Mouse (Mus musculus) forebrain, embryonic 14.5 days (tissue): ENCODE measurements at regions not wholly inside any gene's neighbourhood (a gene's known extent, or its start where the extent isn't known, plus 50 kb on each side); places are given as distances from the start of the nearest gene placed in this dataset.

Source experiments
- ATAC-seq: fragments of 200-750 bp; cut with Nextera tagmentation; 2 replicates; pipeline ENCODE4 v1.8.0; 2017; ENCODE audit warnings: mild to moderate bottlenecking, moderate library complexity
- DNase-seq: peaks from one replicate; pipeline ENCODE4 v3.0.0-alpha.2; 2015; ENCODE audit warnings: low spot score
- H3K27ac ChIP-seq: fragments of 300-500 bp; sonication (generic); 2 replicates; pipeline ENCODE4 v1.5.1; 2014; ENCODE audit warnings: low read depth, mild to moderate bottlenecking, control low read depth, low read length, moderate library complexity
- H3K27me3 ChIP-seq: fragments of 300-500 bp; sonication (generic); replicated peaks from 2 replicates; pipeline ENCODE4 v1.6.1; 2014; ENCODE audit warnings: low read length, control low read depth, mixed read lengths; ENCODE audit not compliant: control insufficient read depth, insufficient read depth
- H3K36me3 ChIP-seq: fragments of 300-500 bp; sonication (generic); 2 replicates; pipeline ENCODE4 v1.6.1; 2014; ENCODE audit warnings: low read length, control low read depth; ENCODE audit not compliant: control insufficient read depth, insufficient read depth
- H3K4me1 ChIP-seq: fragments of 300-500 bp; sonication (generic); 2 replicates; pipeline ENCODE4 v1.6.1; 2014; ENCODE audit warnings: antibody characterized with exemption, low read length, control low read depth; ENCODE audit not compliant: control insufficient read depth, insufficient read depth
- H3K4me2 ChIP-seq: fragments of 300-500 bp; sonication (generic); 2 replicates; pipeline ENCODE4 v1.6.1; 2014; ENCODE audit warnings: mild to moderate bottlenecking, control low read depth, low read length
- H3K4me3 ChIP-seq: fragments of 300-500 bp; sonication (generic); 2 replicates; pipeline ENCODE4 v1.5.1; 2014; ENCODE audit warnings: low read depth, low read length, control low read depth
- H3K9ac ChIP-seq: fragments of 300-500 bp; sonication (generic); 2 replicates; pipeline ENCODE4 v1.6.1; 2014; ENCODE audit warnings: mild to moderate bottlenecking, low read length, control low read depth, moderate library complexity
- H3K9me3 ChIP-seq: fragments of 300-500 bp; sonication (generic); replicated peaks from 2 replicates; pipeline ENCODE4 v1.6.1; 2016; ENCODE audit warnings: low read length, control low read depth, mixed read lengths; ENCODE audit not compliant: control insufficient read depth
- WGBS: fragments of 180-500 bp; shearing (Covaris S2); extraction: QIAGEN DNeasy Blood & Tissue Kit; methylation state at CpG from one replicate; pipeline ENCODE4 v1.1.7; 2014; 5-methylcytosine and 5-hydroxymethylcytosine counted together

DNA sequence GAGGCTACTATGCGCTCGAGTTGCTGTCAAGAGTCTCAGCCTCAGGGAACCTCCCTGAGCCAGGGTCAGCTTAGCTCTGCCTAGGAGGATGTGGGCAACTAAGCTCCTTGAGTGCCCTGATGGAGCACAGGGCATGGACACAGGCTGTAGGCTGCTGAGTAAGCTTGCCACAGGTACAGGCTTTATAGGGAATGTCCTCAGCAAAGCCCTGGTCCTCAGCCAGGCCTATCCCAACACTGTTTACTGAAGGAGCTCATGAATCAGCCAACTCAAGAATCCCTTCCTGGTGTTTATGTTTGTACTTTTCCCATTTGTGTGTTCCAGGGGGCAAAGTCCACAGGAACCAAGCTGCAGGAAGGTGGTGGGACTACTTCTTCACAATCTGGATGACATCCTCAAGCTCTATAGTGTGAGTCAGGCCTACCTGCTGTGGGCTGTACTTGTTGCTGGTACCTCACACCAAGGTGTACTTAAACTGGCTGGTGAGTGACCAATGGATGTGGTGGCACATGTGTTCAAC lies 72.1 kb upstream of the Six3 start:
- Histone ChIP-seq H3K27ac (no peak overlapping the region), H3K9me3 (no peaks in the 10 kb centered on the region), H3K9ac (no peak overlapping the region), H3K36me3 (no peaks in the 10 kb centered on the region), H3K4me2 (no peak overlapping the region), H3K27me3 (no peaks in the 10 kb centered on the region), H3K4me1 (no peaks in the 10 kb centered on the region), H3K4me3 (no peak overlapping the region)
- no peak for ATAC-seq
- 96% methylated on average over 2 of the region's 2 CpGs for WGBS
- no peak for DNase-seq

DNA sequence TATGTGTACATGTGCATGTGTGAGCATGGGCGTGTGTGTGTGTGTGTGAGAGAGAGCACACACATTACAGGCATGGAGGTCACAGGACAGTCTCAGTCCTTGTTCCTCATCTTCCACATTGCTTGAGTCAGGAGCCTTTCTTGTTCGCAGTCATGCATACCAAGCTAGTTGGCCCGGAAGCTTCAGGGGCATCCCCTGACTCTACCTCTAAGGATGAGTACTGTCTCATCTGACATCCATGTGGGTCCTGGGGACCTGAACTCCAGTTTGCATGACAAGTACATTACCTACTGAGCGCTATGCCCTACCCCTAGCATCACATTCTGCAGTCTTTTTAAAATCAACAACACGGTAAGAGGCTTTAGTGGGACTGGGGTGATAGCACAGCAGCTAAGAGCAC lies 65.3 kb upstream of the Six3 start:
- Histone ChIP-seq H3K9me3 (no peaks in the 10 kb centered on the region), H3K4me2 (no peak overlapping the region), H3K4me1 (no peaks in the 10 kb centered on the region), H3K36me3 (no peaks in the 10 kb centered on the region), H3K27ac (no peak overlapping the region), H3K27me3 (no peaks in the 10 kb centered on the region), H3K4me3 (no peak overlapping the region), H3K9ac (no peak overlapping the region)
- ATAC-seq (no peak), DNase-seq (no peak)
- WGBS = 86% methylated on average over 5 of the region's 5 CpGs

DNA sequence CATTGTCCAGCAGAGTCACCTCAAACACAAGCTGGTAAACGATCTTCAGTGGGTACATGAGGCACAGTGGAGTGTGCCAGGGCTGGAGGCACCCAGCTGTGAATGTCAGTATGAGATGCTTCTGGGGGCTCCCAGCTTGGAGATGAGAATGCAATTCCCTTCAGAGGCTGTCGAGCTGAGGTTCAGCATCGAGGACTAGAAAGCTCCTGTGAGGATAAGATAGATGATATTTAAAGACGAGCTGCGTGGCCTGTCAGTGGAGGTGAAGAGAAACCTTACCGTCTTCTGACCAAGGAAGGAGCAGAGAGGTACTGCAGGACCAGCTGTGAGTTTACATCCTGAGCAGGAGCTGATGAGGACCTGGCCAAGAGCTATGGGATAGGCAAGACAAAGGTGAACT lies 52.4 kb upstream of the Six3 start:
- Histone ChIP-seq H3K4me1 (no peaks in the 10 kb centered on the region), H3K9me3 (peaks cover 2% of the 10 kb centered on the region; the same call in 1 of the 2 replicates), H3K36me3 (no peaks in the 10 kb centered on the region), H3K27me3 (no peaks in the 10 kb centered on the region), H3K4me3 (no peak overlapping the region), H3K27ac (no peak overlapping the region), H3K4me2 (no peak overlapping the region), H3K9ac (no peak overlapping the region)
- ATAC-seq (no peak), DNase-seq (no peak)
- WGBS = 91% methylated on average over 6 of the region's 6 CpGs

DNA sequence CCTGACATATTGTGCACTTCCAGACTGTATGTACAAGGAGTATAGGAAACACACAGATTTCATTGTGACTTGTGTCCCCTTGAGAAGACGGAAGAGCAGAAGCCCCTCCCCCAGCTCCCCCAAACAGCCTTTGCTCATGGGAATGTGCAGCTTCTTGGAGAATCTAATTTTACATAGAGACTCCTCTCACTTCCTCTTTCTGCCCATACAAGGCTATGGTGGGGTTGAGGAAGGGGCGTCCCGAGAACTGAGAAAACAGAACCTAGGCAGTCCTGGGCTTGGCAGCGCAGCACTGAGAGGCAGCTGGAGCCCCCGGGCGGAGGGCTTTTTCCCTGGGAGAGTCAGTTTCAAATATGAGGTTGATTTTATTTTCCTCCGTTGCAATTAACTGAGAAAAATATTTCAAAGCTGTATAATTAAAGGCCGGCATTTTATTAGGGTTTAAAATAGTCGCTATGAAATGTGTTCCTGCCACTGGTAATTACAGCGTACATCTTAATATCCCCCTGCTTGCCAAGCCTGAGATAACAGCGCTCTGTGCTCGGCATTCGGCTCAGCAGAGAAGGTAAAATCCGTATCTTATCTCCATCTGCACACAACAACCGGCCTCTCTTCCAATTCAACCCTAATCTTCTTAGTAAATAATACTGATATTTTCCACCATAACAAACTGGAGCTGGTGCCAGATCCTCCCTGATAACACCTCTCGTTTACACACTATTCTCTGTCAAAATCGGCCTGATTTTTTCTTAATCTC lies 50.7 kb upstream of the Six3 start:
- Histone ChIP-seq H3K9ac (no peak overlapping the region), H3K9me3 (no peaks in the 10 kb centered on the region; the same call in 1 of the 2 replicates), H3K4me1 (no peaks in the 10 kb centered on the region), H3K4me2 (no peak overlapping the region), H3K27me3 (no peaks in the 10 kb centered on the region), H3K4me3 (no peak overlapping the region), H3K27ac (no peak overlapping the region), H3K36me3 (no peaks in the 10 kb centered on the region)
- ATAC-seq = no peak
- 67% methylated on average over 17 of the region's 17 CpGs for WGBS
- DNase-seq = peak; percentile 49

DNA sequence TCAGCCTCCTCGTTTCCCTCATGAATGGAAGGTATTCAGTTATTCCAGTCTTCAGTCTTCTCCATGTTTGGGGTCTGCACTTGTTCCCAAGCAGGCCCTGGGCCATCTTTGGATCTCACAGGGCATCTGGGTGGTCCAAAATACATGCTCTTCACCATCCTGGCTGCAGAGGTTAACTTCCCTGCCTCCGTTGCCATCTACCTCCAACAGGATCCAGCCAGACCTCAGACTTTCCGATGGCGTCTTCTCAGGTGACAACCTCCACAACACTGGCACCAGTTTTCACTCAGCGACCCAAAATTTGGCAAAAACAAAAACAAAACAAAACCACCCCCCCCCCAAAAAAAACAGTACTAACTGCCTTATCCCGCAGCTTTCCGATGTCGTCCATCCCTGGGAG lies 50.0 kb upstream of the Six3 start:
- no peak overlapping the region for H3K4me3 ChIP-seq
- DNase-seq = no peak
- no peaks in the 10 kb centered on the region for H3K36me3 ChIP-seq
- H3K27ac ChIP-seq = no peak overlapping the region
- H3K4me2 ChIP-seq = no peak overlapping the region
- H3K4me1 ChIP-seq = no peaks in the 10 kb centered on the region
- 83% methylated on average over 8 of the region's 8 CpGs for WGBS
- no peak for ATAC-seq
- no peaks in the 10 kb centered on the region for H3K27me3 ChIP-seq
- no peaks in the 10 kb centered on the region; the same call in 1 of the 2 replicates for H3K9me3 ChIP-seq
- H3K9ac ChIP-seq = no peak overlapping the region
